Mouse (Mus musculus): Measurements from ENCODE around the gene Kat5.

Kat5 gene

DNA sequence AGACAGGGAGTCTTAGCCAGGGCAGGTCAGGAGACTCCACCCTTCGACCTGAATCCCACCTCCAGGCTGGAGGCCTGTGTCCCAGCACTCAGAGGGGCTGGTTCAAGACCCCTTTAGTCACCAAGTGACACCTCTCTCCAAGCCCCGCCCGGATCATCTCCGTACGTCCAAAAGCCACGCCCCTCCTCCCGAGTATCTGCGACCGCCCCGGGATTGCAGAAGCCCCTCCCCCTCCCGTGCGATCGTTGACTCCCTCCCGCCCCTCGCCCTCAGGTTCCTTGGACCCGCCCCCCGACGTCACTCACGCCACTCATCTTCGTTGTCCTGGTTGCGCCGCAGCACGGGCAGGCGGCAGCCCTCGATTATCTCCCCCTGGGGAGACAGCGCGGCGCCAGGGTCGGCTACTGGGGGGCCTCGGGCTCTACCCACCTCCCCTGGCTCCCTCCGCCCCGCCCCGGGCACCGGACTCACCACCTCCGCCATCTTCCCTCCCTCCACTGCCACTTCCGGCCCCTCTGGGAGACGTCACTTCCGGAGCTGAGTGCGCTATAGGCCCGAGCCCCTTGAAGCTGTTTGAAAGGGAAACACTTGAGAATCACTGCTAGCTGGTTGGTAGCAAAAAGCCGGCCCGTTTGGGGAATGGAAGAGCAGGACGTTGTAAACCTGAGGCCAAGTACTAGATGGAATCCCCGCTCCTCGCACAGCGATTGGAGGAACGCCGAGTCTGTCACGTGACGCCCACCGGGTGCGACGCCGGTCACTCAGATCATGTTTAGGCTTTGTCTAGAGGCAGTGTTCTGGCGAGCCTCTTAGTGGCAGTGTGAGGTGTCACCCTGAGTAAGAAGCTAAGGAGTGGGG lies at the start of gene Kat5:
Gene Kat5, minus strand, starts transcription at position 691 of the 858 bp plus-strand sequence.
- peak; percentile 92 for DNase-seq

DNA sequence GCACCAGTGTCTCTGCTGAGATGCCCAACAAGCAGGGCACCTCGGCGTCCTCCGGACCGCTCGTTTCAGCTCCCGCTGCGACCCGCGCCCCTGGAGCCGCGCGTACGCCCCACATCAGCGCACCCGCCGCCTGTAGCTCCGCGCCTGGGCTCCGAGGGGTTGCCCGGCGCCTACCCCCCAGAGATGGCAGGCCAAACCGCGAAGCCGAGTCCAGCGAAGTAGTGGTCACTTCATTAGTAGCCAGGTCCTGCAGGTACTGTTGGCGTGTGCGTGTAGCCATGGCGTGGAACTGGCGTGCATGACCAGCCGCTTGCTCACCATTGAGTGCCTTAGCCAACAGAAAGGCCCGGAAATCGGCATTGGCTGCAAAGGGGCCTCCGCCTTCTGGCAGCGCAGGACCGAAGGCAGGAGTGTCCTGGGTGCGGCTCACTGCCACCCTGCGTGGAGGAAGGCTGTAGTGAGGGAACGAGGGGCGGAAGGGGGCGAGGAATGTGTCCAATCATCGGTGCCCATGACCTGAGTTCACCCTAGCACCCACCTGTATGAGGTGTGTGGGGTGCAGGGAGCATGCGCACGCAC lies 44.8 kb upstream of the Kat5 start:
- no peak for DNase-seq

DNA sequence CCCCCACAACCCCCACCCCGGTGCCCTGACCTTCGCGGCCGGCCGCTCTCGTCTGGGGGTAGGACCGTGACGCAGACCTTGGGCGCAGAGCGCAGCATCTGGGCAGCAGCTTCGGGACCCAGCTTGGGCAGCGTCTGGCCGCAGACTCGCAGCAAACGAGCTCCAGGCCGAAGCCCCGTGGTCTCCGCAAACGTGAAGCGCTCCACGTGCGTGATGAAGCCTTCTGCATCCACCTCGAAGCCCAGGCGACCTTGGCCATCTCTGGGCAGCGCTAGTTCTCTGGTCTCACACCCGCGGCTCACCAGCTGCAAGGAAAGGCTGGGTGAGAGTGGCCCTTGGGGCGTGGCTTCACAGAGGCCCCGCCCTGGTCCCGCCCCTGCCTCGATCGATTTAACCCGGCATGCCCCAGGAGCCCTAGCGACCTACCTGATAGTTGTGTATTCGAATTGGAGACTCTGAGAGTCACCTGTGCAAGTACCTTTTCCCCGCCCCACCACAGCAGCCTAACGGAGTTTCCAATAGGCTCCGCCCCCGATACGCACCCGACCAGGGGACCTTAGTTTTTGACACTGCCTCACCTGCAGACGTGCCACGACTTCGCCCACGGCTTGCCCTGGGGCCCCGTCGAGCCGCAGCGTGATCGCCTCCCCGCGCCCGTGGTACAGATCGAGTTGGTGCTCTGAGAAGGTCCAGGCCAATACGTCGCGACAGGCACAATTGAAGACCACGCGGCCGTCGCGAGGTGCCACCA lies 44.1 kb upstream of the Kat5 start:
- no peak for DNase-seq

DNA sequence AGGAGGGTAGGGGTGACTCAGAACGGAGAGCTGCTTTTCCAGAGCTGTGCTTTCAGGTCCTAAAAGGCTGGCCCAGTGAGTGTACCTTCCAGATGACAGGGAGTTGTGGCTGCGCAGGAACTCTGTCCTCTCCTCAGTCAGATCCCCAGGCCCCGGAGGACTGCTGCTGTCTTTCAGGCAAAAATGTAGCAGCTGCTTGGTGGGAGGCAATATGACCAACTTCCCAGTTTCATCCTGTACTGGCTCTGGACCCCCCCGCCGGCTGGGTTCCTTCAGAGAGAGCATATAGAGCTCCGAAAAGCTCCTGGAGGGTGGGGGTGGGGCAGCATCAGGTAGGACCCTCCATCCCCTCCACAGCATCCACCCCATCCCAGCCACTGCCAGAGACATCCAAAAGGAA lies 42.5 kb upstream of the Kat5 start:
- no peak for DNase-seq

DNA sequence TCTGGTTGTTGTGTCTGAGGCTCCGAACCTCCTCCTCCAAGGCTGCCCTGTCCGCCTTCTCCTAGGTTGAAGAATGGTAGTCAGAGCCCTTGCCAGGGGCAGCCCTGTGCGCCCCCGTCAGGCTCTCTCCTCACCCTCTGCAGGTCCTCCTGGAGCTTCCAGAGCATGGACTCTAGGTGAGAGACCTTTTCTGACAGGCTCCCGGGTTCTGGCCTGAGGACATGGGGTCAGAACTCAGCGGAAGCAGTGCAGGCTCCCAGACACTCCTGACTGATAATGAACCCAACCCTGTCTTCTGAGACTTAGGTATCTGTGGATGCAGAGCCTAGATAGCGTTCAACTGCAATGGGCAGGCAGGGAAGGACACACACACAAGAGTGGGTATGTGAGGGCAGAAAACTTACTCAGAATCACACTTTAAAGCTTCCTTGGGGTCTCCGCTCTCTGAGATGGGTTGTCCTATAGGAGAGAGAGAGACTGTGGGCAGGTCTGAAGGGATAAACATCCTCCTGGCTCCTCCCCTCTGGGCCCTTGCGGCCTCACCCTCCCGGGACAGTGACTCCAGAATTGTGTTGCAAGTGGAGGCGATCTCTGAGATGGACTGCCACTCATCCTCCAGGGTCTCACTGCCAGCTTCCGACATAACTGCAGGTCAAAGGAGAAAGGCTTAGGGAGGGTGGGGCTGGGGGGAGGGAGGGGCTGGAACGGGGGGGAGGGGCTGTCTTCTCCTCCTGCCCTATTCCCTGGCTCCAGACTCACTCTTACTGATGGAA lies 41.7 kb upstream of the Kat5 start:
- DNase-seq, result no peak

DNA sequence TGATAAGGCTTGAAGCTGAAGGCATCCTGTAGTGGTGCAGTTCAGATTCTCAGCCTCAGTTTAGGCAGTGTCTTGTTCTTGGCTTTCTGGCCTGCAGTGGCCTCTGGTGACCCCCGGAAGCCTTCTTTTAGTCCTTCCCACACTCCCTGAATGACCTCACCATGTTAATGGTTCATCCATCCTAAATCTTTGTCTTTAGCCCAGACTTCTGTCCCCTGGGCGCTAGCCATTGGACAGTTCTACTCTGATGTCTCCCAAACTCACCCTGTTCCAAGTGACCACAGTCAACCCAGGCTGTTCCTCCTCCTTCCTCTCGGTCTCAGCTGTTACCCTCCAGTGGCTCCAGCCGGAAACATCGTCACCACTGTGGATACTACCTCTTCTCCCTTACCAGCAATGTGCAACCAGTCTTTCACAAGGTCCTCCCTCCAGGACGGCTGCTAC lies 39.3 kb upstream of the Kat5 start:
- peak; percentile 59 for DNase-seq

DNA sequence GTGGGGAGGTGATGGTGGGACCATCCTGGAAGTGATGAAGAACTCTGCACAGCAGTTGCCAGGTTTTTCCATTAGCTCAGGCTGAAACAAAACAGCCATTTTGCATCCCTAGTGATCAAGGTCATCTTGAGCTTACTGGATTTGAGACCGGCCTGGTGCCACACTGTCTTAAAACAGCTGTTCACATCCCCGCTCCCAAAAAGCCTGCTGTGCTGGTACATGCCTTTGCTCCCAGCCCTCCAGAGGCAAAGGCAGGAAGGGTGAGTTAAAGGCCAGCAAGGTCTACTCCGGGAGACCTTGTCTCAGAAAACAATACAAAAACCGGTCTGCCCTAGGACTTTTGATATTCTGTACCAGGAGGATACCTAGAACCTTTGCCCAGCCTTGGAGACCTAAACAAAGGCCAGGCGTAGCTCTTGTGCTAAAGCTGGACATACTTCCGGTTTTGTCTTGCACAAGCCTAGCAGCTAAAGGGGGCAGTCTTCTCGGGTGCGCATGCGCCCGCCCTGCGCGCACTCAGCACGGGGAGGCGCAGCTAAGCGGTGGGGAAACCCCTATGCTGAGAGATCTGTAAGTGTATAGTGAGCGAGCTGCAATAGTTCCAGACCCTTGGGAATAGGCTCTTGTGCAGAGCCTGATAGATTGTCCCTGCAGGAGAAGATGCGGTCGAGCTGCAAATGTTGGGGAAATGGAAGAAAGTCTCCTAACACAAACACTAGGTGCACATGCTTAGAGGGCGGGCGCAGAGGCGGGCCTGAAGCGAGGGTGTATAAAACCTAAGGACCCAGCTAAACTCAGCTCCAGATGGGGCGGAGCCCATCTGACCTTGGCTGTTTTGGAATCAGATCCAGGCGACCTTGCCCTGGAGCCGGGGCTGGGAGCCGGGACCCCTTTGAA lies 38.6 kb upstream of the Kat5 start:
- peak; percentile 80 for DNase-seq

DNA sequence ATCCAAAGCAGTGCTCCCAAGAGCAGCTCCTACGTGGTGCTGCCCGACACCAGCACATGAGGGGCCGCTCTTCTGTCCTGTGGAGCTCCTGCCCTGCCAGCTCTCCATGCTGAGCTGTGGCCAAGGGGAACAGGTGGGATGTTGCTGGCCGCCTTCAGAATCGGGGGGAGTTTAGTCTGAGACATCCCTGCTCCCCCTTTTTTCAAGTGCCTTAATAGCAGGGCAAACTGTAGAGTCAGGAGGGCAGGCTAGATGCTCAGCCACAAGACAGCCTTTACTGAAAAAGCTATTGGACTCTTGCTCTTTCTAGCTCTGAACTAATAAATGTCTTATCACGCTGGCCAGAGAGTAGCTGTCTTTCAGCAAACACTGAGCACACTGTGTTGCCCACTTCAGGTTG lies 37.8 kb upstream of the Kat5 start:
- no peak for DNase-seq

DNA sequence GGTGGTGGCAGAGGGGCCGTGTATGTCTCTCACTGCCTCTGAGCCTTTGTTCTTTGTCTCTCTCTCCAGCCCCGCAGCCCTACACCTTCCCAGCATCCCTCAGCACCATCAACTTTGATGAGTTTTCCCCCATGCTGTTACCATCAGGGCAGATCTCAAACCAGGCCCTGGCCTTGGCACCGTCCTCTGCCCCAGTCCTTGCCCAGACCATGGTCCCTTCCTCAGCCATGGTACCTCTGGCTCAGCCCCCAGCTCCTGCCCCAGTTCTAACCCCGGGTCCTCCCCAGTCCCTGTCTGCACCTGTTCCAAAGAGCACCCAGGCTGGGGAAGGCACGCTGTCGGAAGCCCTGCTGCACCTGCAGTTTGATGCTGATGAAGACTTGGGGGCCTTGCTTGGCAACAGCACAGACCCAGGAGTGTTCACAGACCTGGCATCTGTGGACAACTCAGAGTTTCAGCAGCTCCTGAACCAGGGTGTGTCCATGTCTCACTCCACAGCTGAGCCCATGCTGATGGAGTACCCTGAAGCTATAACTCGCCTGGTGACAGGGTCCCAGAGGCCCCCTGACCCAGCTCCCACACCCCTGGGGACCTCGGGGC lies 36.8 kb upstream of the Kat5 start:
- DNase-seq, result no peak

DNA sequence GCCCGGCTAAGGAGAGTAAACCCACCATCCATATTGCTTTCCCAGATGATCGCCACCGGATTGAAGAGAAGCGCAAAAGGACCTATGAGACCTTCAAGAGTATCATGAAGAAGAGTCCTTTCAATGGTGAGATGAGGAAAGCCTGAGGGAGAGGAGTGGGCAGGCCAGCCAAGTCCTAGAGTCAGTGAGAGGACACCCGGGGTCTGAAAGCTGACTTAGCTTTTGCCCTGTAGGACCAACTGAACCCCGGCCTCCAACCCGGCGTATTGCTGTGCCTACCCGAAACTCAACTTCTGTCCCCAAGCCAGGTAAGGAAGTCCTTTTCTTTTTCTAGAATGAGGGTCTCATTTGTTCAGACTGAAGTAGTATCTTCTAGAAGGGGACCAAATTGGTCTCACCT lies 35.2 kb upstream of the Kat5 start:
- DNase-seq, result no peak

DNA sequence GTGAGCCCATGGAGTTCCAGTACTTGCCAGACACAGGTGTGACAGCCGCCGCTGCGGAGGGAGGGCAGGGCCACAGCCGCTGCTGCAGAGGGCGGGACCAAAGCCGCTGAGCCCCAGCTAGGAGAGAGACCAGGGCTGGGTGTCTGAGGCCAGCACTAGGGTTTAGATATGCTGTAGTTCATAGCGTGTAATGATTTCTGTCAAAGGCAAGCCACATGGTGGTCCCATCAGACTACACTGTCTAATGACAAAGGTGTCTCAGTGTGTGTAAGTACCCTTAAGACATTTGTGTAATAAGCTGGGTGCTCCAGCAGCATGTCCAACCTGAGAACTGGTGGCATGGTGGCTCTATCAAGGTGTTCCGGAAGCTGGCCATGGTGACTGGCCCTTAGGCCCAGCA lies 31.6 kb upstream of the Kat5 start:
- no peak for DNase-seq

DNA sequence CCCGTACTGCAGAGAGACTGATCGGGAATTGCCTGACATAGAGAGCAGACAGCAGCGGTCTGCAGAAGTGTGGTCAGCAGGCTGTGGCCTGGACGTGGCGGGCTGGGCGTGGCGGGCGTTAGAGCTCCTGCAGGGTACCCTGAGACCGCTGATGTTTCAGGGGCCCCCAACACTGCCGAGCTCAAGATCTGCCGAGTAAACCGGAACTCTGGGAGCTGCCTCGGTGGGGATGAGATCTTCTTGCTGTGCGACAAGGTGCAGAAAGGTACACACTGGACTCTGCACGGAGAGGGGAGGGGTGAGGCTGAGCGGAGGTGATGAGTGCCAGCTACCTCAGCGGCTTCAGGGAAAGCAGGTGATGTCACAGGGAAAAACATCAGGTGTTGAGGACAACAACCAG lies 31.0 kb upstream of the Kat5 start:
- no peak for DNase-seq

DNA sequence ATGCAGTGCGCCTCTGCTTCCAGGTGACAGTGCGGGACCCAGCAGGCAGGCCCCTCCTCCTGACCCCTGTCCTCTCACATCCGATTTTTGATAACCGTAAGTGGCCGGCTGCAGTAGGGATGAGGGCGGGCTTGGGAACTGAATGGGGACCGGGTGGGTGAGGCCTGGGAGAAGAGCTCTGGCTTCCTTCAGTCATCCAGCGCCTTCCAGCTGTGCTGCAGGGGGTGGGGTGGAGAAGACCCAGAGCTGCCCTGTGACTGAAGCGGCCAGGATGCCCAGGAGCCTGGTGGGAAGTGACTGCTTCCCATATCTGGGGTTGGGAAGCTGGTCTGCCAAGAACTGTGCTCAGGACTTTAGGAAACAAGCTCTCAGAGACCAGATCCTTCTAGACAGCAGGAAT lies 30.3 kb upstream of the Kat5 start:
- no peak for DNase-seq

DNA sequence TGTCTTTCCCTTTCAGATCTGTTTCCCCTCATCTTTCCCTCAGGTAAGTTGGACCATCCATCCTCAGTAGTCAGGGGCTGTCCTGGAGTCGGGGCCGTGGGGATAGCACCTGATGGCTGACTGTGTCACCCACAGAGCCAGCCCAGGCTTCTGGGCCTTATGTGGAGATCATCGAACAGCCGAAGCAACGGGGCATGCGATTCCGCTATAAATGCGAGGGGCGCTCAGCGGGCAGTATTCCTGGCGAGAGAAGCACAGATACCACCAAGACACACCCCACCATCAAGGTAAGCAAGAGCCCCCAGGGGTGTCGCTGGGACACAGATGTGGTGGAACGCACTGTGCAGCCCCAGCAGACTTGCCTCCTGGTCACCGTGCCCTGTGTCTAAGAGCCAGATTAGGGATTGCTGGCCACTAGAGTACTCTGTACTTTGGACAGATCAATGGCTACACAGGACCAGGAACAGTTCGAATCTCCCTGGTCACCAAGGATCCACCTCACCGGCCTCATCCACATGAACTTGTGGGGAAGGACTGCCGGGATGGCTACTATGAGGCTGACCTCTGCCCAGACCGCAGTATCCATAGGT lies 28.5 kb upstream of the Kat5 start:
- DNase-seq, result no peak

DNA sequence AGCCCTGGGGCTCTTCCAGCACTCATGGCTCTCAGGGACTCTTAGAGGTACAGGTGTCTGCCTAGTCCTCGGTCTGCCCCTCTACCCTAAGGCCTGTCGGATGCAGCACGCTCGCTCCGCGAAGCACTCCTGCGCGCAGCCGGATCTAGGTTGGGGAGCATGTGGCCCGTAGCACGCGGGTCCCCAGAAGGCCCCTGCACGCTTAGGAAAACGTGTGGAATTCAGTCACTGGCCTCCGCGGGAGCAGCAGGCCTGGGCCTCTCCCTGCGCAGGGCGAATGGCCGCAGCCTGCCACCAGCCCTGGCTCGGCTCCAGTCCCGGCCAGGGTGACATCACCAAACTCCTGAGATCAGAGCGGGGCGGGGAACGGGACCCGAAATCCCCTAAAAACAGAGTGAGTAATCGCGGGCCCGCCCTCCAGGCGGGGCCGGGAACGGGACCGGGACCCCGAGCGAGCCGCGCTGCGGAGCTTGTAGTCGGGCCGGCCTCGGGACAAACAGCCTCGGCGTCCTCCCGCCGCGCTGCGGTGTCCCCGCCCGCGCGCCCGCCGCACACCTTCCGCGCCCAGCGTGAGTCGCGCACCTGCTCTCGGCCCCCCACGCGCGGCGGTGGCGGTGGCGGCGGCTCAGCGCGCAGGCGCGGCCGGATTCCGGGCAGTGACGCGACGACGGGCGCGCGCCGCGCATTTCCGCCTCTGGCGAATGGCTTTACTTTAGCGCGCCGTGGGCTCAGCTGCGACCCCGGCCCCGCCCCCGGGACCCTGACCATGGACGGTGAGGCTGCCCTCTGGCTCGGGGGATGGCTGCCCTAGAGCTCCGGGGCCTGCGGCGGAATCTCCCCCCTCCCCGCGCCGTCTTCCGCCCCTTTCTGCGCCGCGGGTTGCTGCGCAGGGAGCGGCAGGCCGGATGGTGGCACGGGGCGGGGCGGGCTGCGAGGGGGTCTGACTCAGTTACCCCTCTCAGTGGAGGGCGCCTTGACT lies 27.3 kb upstream of the Kat5 start, which contains the start of gene Rela:
Gene Rela, plus strand, starts transcription at position 415 of the 979 bp plus-strand sequence.
- DNase-seq, result peak; percentile 91

DNA sequence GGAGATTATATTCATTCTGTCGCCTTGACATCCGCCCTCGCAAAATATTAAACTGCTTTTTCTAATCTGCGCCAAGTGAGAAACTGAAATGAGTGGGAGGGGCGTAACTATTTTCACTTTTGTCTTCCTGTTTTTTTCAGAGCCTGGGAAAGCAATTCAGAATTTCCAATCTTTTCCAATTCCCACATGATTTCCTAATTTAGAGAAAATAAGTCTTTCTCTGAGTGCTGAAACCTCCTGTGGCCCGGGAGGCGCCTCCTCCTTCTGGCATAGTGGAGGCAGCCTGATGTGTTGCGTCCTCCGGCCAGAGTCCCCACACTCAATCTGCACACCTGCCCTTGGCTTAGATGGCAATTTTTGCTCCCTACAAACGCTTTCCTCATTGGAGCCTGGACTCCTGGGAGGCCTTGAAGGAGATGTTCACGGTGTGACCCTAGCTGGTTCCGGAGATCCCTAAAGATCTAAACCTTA lies 26.6 kb upstream of the Kat5 start:
- no peak for DNase-seq

DNA sequence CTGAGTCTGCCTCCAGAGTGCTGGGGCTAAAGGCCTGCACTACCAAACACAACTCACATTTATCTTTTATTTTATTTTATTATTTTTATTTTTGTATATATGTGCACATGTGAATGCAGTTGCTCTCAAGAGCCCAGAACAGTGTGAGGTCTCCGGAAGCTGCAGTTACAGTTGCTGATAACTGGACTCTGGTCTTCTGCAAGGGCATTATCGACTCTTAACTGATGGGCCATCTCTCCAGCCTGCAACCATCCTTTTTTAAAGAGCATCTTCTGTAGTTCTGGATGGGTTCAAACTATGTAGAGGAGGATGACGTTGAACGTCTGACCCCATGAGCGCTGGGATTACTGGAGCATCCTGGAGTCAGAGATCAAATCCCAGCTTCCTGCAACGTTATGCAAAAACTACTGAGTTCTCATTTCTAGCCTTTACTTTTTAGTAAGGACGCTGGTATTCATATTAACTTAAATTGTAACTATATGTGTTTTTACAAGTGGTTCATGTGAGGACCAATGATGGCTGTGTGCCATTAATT lies 26.1 kb upstream of the Kat5 start:
- DNase-seq, result no peak

DNA sequence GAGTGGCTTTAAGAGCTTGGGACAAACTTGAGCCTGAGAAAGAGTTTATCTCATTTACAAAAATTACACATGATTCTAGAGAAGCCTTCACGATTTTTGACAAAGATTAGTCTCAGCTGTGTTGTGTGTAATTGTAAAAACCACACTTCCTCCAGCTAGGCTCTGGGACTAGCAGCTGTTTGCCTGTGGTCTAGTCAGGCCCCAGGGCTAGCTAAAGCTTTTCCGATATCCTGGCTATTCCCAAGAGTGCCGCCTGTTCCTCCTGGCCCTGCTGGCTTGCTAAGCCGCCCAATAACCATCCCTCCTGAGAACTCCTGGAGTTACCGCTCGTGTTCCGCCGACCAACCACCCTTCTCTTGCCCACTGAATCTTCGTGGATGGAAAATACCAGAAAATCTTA lies 22.1 kb upstream of the Kat5 start:
- DNase-seq, result no peak

DNA sequence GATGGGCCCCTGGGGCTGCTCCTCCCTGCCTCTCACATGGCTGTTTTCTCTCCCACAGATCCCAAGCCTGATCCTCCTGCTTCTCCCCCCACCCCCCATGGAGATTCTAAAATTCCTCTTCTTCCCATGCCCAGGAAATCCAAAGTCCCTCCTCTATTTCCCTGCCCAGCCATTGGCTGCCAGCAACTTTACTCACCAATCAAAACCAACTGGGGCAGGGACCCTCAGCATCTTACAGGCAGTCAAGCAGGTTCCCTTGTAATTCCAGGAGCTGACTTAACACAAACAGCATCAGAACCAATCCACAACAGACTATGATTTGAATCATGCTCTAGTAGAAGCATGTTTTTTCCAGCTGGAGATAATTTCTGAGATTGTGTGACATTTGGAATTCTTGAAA lies 19.9 kb upstream of the Kat5 start:
- DNase-seq, result no peak

All from kidney, adult 11 months (tissue).